Mouse (Mus musculus): ENCODE measurements around the gene Olfr1378. TPM values are rescaled to one million over a fixed set of nuclear protein-coding genes. Genes with fewer than 3 reads are reported as not detected.

Olfr1378 gene
- not detected in 2 replicates for polyA plus RNA-seq (2012; rRNA removed; ENCODE audit: low replicate concordance)

GRCm38 (mm10) chr11:50966230-50966629 is at the start of gene Olfr1378:
Olfr1378 (plus strand) TSS chr11:50966530.

GRCm38 (mm10) chr11:50931451-50931866 is 34.9 kb upstream of the Olfr1378 start, which contains the start of gene Zfp354b:
Zfp354b (minus strand) TSS chr11:50931633.

DNA sequence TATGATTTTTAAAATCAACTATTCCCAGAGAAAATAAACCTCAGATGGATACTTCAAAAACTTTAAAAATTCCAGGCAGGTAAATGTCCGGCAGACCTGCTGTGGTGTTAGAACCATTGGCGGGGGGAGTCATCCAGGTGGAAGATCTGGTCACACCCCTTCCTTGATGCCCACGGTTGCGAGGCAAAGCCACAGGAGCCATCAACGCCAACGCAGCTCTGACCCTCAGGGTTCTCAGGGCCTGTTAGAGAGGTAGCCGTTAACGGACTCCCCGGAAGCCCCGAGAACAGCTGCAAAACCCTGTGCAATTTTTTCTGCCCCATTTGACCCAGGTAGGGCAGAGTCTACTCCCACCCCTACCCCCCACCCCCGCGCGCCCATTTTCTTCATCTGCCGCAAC is 22.8 kb upstream of the Olfr1378 start, which contains the start of gene 4933414I15Rik:
4933414I15Rik (minus strand) TSS at position 260 of the 400 bp plus-strand sequence.

DNA sequence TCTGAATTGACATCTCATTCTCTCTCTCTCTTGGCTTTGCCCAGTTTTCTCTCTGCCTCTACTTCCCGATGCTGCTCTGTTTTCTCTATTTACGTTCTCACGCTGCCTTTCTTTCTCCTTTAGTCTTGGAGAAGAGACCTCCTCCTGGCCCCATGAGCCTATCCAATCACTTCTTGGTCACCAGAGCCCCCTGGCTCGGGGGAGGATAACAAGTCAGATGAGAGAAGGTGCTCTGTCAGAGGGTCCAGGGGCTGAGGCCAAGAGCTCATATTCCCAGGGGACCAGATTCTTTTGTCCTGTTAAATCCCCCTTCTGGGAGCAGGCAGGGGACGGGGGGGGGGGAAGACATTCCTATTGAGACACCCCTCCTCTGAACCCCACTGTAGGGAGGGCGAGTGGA is 12.7 kb upstream of the Olfr1378 start, which contains the start of gene Prop1:
Prop1 (minus strand) TSS at position 101 of the 400 bp plus-strand sequence.

GRCm38 (mm10) chr11:50981667-50982066 is 15.3 kb downstream of the Olfr1378 start, which contains the start of gene Olfr1377:
Olfr1377 (plus strand) TSS chr11:50981967.

GRCm38 (mm10) chr11:51003296-51003695 is 37.0 kb downstream of the Olfr1378 start, which contains the start of gene Olfr51:
Olfr51 (plus strand) TSS chr11:51003596.

GRCm38 (mm10) chr11:51013936-51014335 is 47.6 kb downstream of the Olfr1378 start, which contains the start of gene Olfr54:
Olfr54 (plus strand) TSS chr11:51014236.

Other genes starting within 250 kb of the Olfr1378 start
- 0.82 and 1.5 TPM in 2 replicates for gene Zfp354c, start 138.8 kb upstream of the Olfr1378 start, polyA plus RNA-seq (2012; rRNA removed; ENCODE audit: low replicate concordance)
- gene Zfp879, start 125.0 kb upstream of the Olfr1378 start, polyA plus RNA-seq (2012; rRNA removed; ENCODE audit: low replicate concordance), result 0.19 and 0.34 TPM in 2 replicates
- gene Grm6, start 115.8 kb upstream of the Olfr1378 start, polyA plus RNA-seq (2012; rRNA removed; ENCODE audit: low replicate concordance), result 0.40 and 1.2 TPM in 2 replicates
- gene Zfp454, start 78.9 kb upstream of the Olfr1378 start, polyA plus RNA-seq (2012; rRNA removed; ENCODE audit: low replicate concordance), result 0.16 and 0.75 TPM in 2 replicates
- gene Zfp2, start 50.4 kb upstream of the Olfr1378 start, polyA plus RNA-seq (2012; rRNA removed; ENCODE audit: low replicate concordance), result 1.5 and 2.0 TPM in 2 replicates
- 0.10 and 0.42 TPM in 2 replicates for gene Zfp354b, start 34.9 kb upstream of the Olfr1378 start, polyA plus RNA-seq (2012; rRNA removed; ENCODE audit: low replicate concordance)
- not detected in 2 replicates for gene 4933414I15Rik, start 22.8 kb upstream of the Olfr1378 start, polyA plus RNA-seq (2012; rRNA removed; ENCODE audit: low replicate concordance)
- 0.35 TPM in 1 of 2 replicates, not detected in the other for gene Prop1, start 12.8 kb upstream of the Olfr1378 start, polyA plus RNA-seq (2012; rRNA removed; ENCODE audit: low replicate concordance)
- not detected in 2 replicates for gene Olfr1377, start 15.4 kb downstream of the Olfr1378 start, polyA plus RNA-seq (2012; rRNA removed; ENCODE audit: low replicate concordance)
- gene Olfr51, start 37.1 kb downstream of the Olfr1378 start, polyA plus RNA-seq (2012; rRNA removed; ENCODE audit: low replicate concordance), result not detected in 2 replicates
- gene Olfr54, start 47.7 kb downstream of the Olfr1378 start, polyA plus RNA-seq (2012; rRNA removed; ENCODE audit: low replicate concordance), result not detected in 2 replicates
- gene Olfr1375, start 81.6 kb downstream of the Olfr1378 start, polyA plus RNA-seq (2012; rRNA removed; ENCODE audit: low replicate concordance), result not detected in 2 replicates
- gene Zfp354a, start 92.7 kb downstream of the Olfr1378 start, polyA plus RNA-seq (2012; rRNA removed; ENCODE audit: low replicate concordance), result 1.1 and 1.5 TPM in 2 replicates